Mouse (Mus musculus) brain, adult 2 months (tissue): ENCODE data around the gene Srd5a3.

Source experiments
- DNase-seq: peaks from one replicate; pipeline ENCODE4 v3.0.0; 2011; ENCODE audit warnings: low read depth, low spot score

Gene Srd5a3

GRCm38 (mm10) chr5:76190609-76191008 lies 50.5 kb downstream of the Srd5a3 start:
- DNase-seq = no peak

- DNase-seq = no peak
Observed at GRCm38 (mm10) chr5:76193075-76193474, 53.0 kb downstream of the Srd5a3 start.

GRCm38 (mm10) chr5:76194377-76194945 lies 54.4 kb downstream of the Srd5a3 start:
- DNase-seq = peak; percentile 18

GRCm38 (mm10) chr5:76199346-76199745 lies 59.3 kb downstream of the Srd5a3 start:
- DNase-seq = no peak

- no peak for DNase-seq
Observed at GRCm38 (mm10) chr5:76203171-76203570, 63.1 kb downstream of the Srd5a3 start.
